Mouse (Mus musculus) v-Abl transformed pro-B cells (cell line): ENCODE data around the gene Slc41a3.

Experiments used
- in situ Hi-C, 2 experiments: fragments of 400-800 bp; cut with MboI; formaldehyde crosslinking; loops; one replicate each; pipeline ENCODE4 v1.15.1; 2025; ENCODE audit not compliant: unreplicated experiment in 2 of 2

Slc41a3 gene

GRCm38 (mm10) chr6:90594972-90595371 is 9.6 kb upstream of the Slc41a3 start:
- in situ Hi-C loops = no loop called here

DNA sequence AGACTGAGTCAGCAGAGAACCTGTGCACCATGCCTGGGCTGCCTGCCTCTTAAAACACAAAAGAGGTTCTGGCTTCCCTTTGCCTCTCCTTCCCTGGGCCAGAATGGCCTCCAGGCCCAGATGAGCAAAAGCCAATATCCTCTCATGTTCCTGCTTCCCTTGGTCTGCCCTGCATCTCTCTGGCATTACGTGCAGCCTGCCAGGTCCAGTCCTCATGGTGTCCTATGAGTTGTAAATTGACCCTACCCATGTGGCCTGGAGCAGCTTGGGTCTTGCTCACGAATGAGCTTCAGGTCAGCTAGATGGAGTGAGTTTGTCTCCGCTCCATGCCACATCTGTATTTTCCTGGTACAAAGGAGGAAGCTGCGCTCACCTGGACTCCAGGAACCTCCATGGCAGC is 7.5 kb upstream of the Slc41a3 start:
- in situ Hi-C loops = no loop called here

DNA sequence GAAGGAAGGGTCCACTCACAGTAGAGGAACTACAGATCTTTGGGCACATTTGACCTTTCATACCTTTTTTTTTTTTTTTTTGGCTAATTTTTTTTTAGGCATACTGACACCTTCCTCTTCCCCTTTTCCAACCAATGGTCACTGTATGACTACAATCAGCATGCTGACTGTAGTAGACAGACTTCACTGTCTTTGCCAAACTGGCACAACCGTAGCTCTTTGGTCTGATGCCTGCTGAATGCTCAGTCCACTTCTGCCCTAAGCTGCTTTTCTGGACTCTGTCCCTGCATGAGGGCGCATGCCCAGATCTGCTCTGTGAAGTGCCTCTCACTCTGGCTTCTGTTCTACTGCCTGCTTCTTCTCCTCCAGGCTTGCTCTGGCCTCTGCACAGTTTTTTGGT is 6.9 kb upstream of the Slc41a3 start:
- in situ Hi-C loops = no loop called here

DNA sequence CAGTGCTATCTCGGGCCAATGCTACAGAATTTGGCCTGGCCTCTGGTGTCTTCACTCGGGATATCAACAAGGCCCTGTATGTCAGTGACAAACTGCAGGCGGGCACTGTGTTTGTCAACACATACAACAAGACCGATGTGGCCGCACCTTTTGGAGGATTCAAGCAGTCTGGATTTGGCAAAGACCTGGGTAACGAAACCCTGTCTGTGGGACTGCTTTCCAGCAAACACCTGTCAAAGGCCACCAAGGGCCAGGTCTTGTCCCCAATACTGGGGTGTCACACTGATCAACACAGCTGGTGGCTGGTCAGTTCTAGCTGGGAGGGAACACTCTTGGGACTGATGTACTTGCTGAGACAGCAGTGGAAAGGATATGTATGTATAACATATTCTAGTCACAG is 6.3 kb upstream of the Slc41a3 start:
- in situ Hi-C loops = no loop called here

GRCm38 (mm10) chr6:90600351-90600750 is 4.2 kb upstream of the Slc41a3 start:
- in situ Hi-C loops = loop anchor here (10.0 to 25.0 kb wide), 3 partner anchors 544 to 687 kb away; no protein-coding TSS in a partner anchor

DNA sequence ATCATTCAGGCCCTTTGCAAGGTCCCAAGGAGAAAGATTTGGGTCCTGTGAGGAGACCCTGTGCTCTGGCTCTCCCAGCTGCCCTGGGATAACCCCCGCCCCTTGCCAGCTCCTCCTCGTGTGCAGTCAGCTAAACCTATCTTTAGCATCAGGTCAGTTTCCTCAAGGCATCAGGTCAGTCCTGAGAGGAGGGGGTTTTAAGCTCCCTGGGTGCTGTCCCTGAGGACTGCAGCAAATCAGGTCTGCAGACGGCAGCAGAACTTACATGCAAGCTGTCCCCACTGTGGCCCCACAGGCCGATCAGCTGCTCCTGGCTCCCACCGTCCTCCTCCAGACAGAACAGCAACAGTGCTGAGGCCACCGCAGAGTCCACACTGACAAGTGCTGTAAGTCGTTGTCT is 2.8 kb upstream of the Slc41a3 start:
- in situ Hi-C loops = loop anchor here (10.0 to 25.0 kb wide), 3 partner anchors 543 to 686 kb away; no protein-coding TSS in a partner anchor

- in situ Hi-C loops = loop anchor here (10.0 to 25.0 kb wide), 3 partner anchors 542 to 685 kb away; no protein-coding TSS in a partner anchor
Observed at GRCm38 (mm10) chr6:90602304-90602703, 2.2 kb upstream of the Slc41a3 start.

GRCm38 (mm10) chr6:90603126-90603525 is 1.4 kb upstream of the Slc41a3 start:
- in situ Hi-C loops = loop anchor here (10.0 to 25.0 kb wide), 3 partner anchors 542 to 684 kb away; no protein-coding TSS in a partner anchor

- in situ Hi-C loops = loop anchor here (10.0 to 25.0 kb wide), 3 partner anchors 541 to 683 kb away; no protein-coding TSS in a partner anchor
Observed at GRCm38 (mm10) chr6:90604130-90604529, 395 bp upstream of the Slc41a3 start.

DNA sequence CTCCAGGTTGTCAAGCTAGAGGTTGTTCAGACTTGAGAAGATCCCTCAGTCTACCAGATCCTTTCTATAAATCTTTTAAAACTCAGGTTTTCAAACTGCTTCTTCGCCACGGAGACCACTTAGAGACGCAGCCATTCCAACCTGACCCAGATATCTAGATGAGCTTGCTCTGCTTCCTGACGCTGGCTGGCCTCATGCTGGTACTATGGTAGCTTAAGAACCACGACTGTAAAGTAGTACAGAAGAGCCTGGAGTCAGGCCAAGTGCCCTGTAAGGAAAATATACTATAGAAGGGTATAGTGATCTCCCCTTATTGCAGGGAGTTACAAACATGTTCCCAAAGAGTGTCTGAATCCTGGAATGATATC is 757 bp downstream of the Slc41a3 start:
- in situ Hi-C loops = loop anchor here (5.0 to 25.0 kb wide), 6 partner anchors 117 to 682 kb away; no protein-coding TSS in a partner anchor

DNA sequence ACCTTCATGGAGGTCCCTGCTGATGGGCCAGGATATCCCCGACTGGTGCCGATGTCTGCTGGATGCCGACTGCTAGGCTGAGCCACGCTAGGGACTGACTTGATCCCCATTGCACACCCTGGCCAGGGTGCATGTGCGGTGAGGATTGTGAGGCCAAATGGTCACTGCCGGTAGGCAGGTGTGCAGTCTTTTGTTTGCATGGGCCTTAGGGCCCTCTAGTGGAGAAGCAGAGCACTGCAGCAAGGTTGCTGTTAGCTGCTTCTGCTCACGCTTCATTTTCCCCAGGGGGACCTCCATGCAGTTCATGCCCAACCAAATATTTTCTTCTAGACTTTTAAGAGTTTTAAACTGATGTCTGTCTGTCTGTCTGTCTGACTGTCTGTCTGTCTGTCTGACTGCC is 2.0 kb downstream of the Slc41a3 start:
- in situ Hi-C loops = loop anchor here (5.0 to 25.0 kb wide), 6 partner anchors 116 to 681 kb away; no protein-coding TSS in a partner anchor

DNA sequence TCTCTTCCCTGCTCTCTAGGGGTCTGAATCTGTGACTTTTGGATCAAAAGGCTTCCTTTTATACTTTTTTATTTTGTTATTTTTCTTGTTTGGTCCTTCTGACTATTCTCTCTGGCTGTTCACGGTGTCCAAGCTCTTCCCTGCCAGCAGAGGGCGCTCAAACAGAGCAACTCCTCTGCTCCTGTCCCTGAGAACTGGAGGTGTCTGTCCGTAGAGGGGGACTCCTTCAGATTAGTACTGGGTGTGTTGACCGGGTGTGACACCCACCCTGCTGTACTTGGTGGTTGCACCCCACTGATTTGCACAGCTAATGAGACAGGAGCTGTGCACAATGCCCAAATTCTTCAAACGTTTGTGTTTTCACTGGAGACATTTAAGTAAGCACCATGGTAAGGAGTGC is 2.7 kb downstream of the Slc41a3 start:
- in situ Hi-C loops = loop anchor here (5.0 to 25.0 kb wide), 6 partner anchors 115 to 680 kb away; no protein-coding TSS in a partner anchor

DNA sequence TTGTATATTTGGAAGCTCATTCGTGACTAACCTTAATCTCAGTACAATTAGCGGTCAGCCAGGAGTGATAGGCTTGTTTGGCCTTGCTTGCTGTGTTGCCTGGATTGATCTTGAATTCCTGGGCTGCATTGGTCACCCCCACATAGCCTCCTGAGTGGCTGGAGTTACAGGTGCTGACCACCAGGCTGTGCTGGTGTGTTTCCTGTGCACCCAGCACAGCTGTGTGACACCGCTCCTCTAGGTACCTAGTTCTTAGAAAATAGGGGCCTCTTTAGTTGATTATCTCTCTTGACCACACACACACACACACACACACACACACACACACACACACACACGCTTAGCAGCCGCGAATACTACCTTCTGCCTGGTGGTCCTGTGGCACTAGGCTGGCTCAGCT is 3.7 kb downstream of the Slc41a3 start:
- in situ Hi-C loops = loop anchor here (5.0 to 25.0 kb wide), 6 partner anchors 114 to 679 kb away; no protein-coding TSS in a partner anchor

GRCm38 (mm10) chr6:90610248-90610647 is 5.7 kb downstream of the Slc41a3 start:
- in situ Hi-C loops = loop anchor here (10.0 to 25.0 kb wide), 3 partner anchors 205 to 677 kb away; no protein-coding TSS in a partner anchor

- in situ Hi-C loops = loop anchor here (10.0 to 25.0 kb wide), 3 partner anchors 202 to 674 kb away; no protein-coding TSS in a partner anchor
Observed at GRCm38 (mm10) chr6:90613277-90613676, 8.8 kb downstream of the Slc41a3 start.

DNA sequence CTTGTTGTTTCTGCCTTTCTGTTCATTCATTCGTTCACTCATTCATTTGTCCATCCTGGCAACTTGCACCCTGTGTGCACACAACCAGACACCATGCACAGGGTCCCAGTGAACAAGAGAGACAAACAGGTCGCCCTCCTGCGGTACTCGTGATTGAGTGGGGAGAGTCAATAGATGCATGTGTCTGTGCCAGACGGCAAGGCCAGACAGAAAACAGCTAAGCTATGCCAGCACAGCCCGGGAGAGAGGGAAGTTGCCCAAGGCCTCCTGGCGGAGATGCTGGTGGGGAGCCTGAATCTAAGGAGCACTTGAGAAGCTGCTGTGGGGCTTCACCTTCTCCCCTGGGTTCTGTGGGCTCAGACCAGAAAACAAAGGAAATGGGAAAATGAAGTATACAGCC is 10.8 kb downstream of the Slc41a3 start:
- in situ Hi-C loops = loop anchor here (10.0 to 25.0 kb wide), 3 partner anchors 199 to 672 kb away; no protein-coding TSS in a partner anchor

DNA sequence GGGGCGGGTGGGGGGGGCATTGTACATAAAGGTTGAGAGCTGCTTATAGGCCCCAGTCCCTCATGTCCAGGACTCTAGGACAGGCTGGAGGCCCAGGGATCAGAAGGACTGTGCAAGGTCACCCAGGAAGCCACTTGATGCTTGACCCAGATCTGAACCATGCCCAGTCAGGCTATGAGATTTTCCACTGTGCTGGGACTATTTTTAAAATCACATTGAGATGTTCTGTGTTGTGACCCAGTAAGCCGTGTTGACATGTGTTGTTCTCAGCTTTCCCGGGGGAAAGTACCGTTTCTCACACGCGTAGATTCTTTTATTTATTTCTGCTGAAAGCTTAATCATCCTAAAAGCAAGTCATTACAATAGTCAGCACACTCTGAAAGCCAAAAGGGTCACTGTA is 11.5 kb downstream of the Slc41a3 start:
- in situ Hi-C loops = loop anchor here (10.0 to 25.0 kb wide), 3 partner anchors 199 to 671 kb away; no protein-coding TSS in a partner anchor

DNA sequence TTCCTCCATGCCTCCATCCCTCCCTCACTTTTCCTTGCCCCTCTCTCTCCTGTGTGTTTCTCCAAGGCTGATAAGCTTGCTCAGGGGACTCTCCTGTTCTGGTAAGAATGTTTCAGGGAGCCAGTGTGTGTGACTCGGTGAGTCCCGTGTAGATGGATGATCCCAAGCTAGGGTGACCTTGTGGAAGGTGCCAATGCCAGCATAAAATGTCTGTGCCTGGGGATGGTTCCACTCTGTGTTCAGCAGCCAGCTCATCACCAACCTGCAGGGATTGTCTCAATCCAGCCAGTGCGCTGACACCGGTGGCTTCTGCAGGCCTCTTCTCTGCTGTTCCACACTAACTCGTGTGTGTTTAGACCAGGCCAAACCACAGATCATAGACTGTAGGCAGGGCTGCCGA is 12.0 kb downstream of the Slc41a3 start:
- in situ Hi-C loops = loop anchor here (10.0 to 25.0 kb wide), 3 partner anchors 198 to 671 kb away; no protein-coding TSS in a partner anchor

DNA sequence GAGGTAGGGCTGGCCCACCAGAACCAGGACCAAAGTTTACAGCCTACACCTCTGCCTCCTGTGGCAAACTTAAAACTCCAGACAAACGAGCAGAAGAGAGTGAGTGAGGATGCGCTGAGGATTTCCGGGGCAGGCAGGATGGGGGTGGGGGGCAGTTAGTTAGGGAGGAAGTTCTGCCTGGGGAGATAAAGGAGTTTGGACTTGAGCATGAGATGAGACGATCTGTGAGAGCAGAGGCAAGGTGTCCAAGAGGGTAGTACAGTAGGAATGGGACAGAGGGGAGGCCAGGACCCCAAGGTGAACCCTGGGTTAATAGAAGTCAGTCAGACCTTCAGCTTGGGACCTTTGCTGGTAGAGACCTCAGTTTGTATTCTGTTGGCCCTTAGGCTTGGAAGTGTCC is 13.7 kb downstream of the Slc41a3 start:
- in situ Hi-C loops = loop anchor here (10.0 to 25.0 kb wide), 3 partner anchors 197 to 669 kb away; no protein-coding TSS in a partner anchor

GRCm38 (mm10) chr6:90618821-90619636 is 14.5 kb downstream of the Slc41a3 start:
- in situ Hi-C loops = loop anchor here (10.0 to 25.0 kb wide), 3 partner anchors 196 to 668 kb away; no protein-coding TSS in a partner anchor

DNA sequence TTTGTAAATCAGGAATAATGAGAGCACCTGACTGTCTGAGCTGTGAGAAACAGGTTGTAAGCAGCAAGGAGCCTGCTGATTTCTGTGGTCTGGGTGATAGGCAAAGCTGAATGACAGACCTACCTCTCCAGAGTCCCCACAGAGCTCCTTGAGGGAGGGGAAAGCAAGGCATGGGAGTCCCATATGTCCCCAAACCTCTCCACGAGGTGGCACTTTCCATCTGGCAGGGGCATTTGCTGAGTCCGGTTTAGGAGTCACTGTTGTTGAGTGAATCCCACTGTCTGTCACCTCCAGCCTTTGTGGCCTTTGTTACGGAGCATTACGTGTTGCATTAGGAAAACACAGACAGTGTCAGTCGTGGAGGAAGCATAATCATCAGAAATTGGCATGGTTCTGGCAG is 15.4 kb downstream of the Slc41a3 start:
- in situ Hi-C loops = loop anchor here (10.0 to 25.0 kb wide), 3 partner anchors 195 to 667 kb away; no protein-coding TSS in a partner anchor
